Mouse (Mus musculus) kidney, embryonic 16.5 days (tissue): Measurements from ENCODE around the gene Wsb2. TPM values are rescaled to one million over a fixed set of nuclear protein-coding genes. Genes with fewer than 3 reads are reported as not detected.

ENCODE experiments used
- ATAC-seq: fragments of 200-750 bp; cut with Nextera tagmentation; 2 replicates; pipeline ENCODE4 v1.8.0; 2017; ENCODE audit warnings: moderate TSS enrichment; ENCODE audit not compliant: low FRiP score, low TSS enrichment
- H3K27ac ChIP-seq: fragments of 300-500 bp; sonication (generic); 2 replicates; pipeline ENCODE4 v1.5.1; 2014; ENCODE audit warnings: low read length
- H3K27me3 ChIP-seq: fragments of 300-500 bp; sonication (generic); 2 replicates; pipeline ENCODE4 v1.6.1; 2014; ENCODE audit warnings: low read length, control low read depth, mixed read lengths; ENCODE audit not compliant: insufficient read depth
- H3K36me3 ChIP-seq: fragments of 300-500 bp; sonication (generic); 2 replicates; pipeline ENCODE4 v1.6.1; 2014; ENCODE audit warnings: low read length, control low read depth, mixed read lengths; ENCODE audit not compliant: insufficient read depth
- H3K4me1 ChIP-seq: fragments of 300-500 bp; sonication (generic); 2 replicates; pipeline ENCODE4 v1.6.1; 2014; ENCODE audit warnings: low read length, control low read depth, mixed read lengths; ENCODE audit not compliant: insufficient read depth
- H3K4me2 ChIP-seq: fragments of 300-500 bp; sonication (generic); replicated peaks from 2 replicates; pipeline ENCODE4 v1.6.1; 2014; ENCODE audit warnings: low read depth, low read length
- H3K4me3 ChIP-seq: fragments of 300-500 bp; sonication (generic); 2 replicates; pipeline ENCODE4 v1.5.1; 2014; ENCODE audit warnings: mild to moderate bottlenecking, low read length
- H3K9ac ChIP-seq: fragments of 300-500 bp; sonication (generic); replicated peaks from 2 replicates; pipeline ENCODE4 v1.6.1; 2014; ENCODE audit warnings: low read length
- H3K9me3 ChIP-seq: fragments of 300-500 bp; sonication (generic); 2 replicates; pipeline ENCODE4 v1.6.1; 2016; ENCODE audit warnings: low read length, control low read depth
- WGBS: fragments of 180-500 bp; shearing (Covaris S2); extraction: QIAGEN DNeasy Blood & Tissue Kit; methylation state at CpG from one replicate; pipeline ENCODE4 v1.1.7; 2014; 5-methylcytosine and 5-hydroxymethylcytosine counted together
- polyA plus RNA-seq: library from polyadenylated mRNA; unstranded; fragments of >200 nt; fragmentation: Nextera tagmentation; extraction: Ambion mirVana; gene quantifications from 2 replicates; pipeline ENCODE4 v1.2.1, GENCODE M21; 2015

The Wsb2 gene
- polyA plus RNA-seq, 1 experiment from 2014 or later = 69.7 TPM

DNA sequence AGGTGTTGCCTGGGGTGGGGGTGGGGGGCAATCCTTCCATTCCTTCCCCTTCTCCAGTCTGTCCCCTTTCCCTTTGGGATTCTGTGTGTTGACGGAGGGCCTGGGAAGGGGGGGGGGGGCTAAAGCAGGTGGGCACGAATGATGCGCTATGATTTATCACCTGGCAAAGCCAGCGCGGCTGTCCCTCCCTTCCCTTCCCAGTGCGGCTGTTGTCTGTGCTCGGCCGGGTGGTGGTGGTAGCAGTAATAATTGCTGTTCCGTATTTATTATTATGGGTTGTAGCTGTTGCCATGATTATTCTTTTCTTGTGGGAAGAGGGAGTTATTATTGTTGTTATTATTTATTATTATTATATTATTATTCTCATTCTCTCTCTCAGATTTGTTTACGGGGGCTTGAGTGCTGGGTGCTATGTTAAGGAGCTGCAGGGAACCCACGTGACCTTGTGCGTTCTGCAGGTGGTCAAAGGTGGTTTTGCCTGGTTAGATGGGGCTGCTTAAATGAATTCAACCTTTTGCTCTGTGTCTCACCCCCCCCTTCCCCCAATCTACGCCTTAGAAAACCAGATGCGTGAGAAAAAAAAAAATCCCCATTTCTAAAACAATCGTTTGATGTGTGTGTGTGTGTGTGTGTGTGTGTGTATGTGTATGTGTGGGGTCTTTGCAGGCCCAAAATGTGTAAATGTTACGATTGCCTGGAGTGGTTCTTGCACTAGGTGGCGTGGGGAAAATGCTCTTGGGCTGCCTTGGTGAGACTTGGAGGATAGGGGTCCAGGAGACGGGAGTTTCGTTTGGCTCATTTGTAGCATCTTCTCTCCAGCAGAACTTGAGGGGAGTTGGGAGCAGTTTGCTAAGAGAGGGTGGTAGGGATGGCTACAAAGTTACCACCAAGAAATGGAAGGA lies 58.2 kb downstream of the Wsb2 start:
- Histone ChIP-seq H3K4me2 (peak overlapping the region; percentile 96), H3K9me3 (no peaks in the 10 kb centered on the region), H3K4me1 (peaks cover 17% of the 10 kb centered on the region; the same call in 1 of the 2 replicates), H3K4me3 (peak overlapping the region; percentile 68), H3K9ac (no peak overlapping the region), H3K27me3 (peaks cover 46% of the 10 kb centered on the region), H3K27ac (no peak overlapping the region), H3K36me3 (no peaks in the 10 kb centered on the region)
- no peak for ATAC-seq
- 25% methylated on average over 19 of the region's 19 CpGs for WGBS

DNA sequence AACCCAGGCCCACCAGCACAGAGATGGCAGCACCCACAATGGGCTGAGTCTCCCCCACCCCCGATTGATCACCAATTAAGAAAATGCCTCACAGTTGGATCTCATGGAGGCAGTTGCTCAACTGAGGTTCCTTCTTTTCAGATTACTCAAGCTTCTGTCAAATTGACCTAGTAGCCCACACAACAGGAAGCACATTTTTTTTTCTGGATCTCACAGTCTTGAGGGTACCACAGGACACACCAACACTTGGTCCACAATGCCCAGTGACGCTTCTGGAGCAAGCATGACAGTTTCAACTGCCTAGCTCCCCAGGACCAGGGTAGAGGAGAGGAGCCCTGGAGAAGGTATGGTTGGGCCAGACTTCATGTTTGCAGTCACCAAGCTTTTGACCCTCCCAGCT lies 60.3 kb downstream of the Wsb2 start:
- no peaks in the 10 kb centered on the region for H3K9me3 ChIP-seq
- H3K4me3 ChIP-seq = no peak overlapping the region
- ATAC-seq = no peak
- H3K27me3 ChIP-seq = peaks cover 38% of the 10 kb centered on the region
- no peak overlapping the region for H3K4me2 ChIP-seq
- H3K9ac ChIP-seq = no peak overlapping the region
- H3K36me3 ChIP-seq = no peaks in the 10 kb centered on the region
- no peak overlapping the region for H3K27ac ChIP-seq
- WGBS = 79% methylated on average over 2 of the region's 2 CpGs
- H3K4me1 ChIP-seq = peaks cover 17% of the 10 kb centered on the region; the same call in 1 of the 2 replicates

Other genes with a start within 250 kb of the Wsb2 start
- gene Suds3, start 241.2 kb upstream of the Wsb2 start, polyA plus RNA-seq = 68.9 and 73.7 TPM in 2 replicates
- gene Taok3, start 237.2 kb upstream of the Wsb2 start, polyA plus RNA-seq = 18.8 and 20.1 TPM in 2 replicates
- 841 and 885 TPM in 2 replicates for gene Pebp1, start 69.7 kb upstream of the Wsb2 start, polyA plus RNA-seq
- gene Vsig10, start 38.2 kb upstream of the Wsb2 start, polyA plus RNA-seq = 14.6 and 17.1 TPM in 2 replicates
- gene Rfc5, start 31.7 kb downstream of the Wsb2 start, polyA plus RNA-seq = 114 and 128 TPM in 2 replicates
- gene Ksr2, start 56.7 kb downstream of the Wsb2 start, polyA plus RNA-seq = 0.37 and 0.78 TPM in 2 replicates